Mouse (Mus musculus): Measurements from ENCODE around the gene Usp8.

DNA sequence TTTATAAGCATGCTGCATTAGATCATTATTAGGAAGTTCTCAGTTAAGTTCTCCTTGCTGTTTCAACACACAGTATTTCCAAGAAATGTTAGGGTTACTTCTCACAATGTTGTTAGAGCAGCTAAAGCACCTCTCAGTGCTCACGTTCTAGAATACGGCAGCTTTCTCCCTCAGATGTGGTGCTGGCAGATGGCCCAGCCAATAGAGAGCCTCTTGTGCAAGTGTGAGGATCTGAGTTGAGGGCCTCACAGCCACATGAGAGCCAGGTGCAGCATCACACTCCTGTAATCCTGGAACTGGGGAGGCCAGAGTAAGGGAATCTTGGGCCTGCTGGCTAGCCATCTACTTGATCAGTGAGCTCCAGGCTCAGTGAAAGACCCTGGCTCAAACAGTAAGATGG is 33.2 kb downstream of the Usp8 start:
- TF ChIP-seq GATA1 (IDR thresholded peaks at IDR 0.05; ENCODE audit: borderline replicate concordance, low read length) = no peak
- TF ChIP-seq FLI1 (IDR thresholded peaks at IDR 0.05; ENCODE audit: low read length) = no peak
